Mouse (Mus musculus) kidney, postnatal 25 days (tissue): ENCODE data around the gene Hoxd4.
A peak's percentile ranks its signal among the peaks of the same experiment; 100 is the strongest.

Source experiments
- DNase-seq, 2 experiments: peaks; one replicate each; pipeline ENCODE4 v3.0.0; 2021; ENCODE audit warnings: mixed read lengths in 2 of 2

The Hoxd4 gene

DNA sequence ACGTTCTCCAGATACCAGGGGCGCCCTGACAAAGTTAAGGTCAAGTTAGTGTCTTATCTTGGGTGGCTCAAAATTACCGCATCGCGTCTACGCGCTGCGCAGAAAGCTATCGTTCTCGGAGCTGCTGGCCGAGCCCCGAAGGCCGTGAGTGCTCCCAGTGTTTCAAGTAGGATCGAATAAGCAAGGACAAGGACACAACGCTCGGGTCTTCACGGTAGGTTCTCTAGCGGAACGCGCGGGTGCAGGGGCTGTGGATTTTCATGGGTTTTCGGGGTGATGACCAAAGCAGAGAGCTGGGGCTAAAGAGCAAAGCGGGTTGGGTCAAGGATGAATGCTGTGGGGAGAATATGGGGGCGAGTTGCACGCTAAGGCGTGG, 32.1 kb upstream of the Hoxd4 start:
- DNase-seq, result no peak

DNA sequence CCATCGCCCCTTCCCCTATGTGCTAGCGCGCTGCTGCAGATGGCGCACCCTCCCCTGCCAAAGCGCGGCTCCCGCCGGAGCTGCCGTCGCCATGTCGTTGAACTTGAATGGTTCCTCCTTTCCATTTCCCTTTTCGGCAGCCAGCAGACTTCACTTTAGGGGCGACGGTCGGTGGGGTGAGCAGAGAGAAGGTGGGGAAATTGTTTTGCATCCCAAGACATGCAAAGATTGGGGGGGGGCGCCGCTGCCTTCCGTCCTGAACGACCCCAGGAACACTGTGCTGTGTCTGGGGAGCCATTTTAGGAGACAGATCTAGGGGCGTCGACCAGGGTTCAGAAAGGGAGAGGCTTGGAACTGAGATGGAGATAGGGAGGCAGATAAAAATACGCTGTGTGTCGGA, 31.7 kb upstream of the Hoxd4 start:
- no peak for DNase-seq

DNA sequence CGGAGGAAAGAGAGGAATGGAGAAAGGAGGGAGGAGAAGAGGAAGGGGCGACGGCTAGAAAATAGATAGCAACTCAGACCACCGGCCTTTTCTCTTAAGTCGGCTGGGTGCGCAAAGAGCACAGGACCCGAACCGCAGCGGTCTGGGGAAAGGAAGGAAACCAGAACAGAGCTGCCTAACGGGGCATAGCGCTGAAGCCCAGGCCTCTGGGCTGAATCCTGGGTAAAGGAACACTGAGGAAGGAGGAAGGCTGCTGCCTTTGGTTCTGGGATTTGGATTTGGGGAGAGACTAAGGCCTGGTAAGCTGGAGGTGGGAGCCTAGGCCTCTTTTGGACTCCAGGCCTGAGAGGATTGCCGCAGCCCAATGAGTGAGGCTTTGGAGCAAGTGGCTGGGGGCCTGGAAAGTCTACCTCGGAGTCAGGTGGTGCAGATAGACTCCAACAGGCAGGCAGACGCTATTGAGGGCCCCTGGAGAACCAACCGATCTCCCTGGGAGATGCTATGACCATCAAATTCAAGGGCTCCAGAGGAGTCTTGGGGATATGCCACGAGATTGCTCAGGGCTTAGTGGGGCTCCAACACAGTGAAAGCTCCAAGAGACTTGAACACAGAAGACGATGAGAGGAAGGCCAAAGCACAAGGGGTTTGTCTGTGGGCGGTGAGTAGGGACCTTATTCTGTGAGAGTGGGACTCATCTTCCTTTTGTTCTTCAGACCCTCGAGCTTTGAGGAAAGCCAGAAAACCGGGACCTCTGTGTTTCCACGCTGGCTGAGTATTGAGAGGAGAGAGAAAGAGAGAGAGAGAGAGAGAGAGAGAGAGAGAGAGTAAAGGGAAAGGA, 30.9 kb upstream of the Hoxd4 start:
- no peak for DNase-seq

DNA sequence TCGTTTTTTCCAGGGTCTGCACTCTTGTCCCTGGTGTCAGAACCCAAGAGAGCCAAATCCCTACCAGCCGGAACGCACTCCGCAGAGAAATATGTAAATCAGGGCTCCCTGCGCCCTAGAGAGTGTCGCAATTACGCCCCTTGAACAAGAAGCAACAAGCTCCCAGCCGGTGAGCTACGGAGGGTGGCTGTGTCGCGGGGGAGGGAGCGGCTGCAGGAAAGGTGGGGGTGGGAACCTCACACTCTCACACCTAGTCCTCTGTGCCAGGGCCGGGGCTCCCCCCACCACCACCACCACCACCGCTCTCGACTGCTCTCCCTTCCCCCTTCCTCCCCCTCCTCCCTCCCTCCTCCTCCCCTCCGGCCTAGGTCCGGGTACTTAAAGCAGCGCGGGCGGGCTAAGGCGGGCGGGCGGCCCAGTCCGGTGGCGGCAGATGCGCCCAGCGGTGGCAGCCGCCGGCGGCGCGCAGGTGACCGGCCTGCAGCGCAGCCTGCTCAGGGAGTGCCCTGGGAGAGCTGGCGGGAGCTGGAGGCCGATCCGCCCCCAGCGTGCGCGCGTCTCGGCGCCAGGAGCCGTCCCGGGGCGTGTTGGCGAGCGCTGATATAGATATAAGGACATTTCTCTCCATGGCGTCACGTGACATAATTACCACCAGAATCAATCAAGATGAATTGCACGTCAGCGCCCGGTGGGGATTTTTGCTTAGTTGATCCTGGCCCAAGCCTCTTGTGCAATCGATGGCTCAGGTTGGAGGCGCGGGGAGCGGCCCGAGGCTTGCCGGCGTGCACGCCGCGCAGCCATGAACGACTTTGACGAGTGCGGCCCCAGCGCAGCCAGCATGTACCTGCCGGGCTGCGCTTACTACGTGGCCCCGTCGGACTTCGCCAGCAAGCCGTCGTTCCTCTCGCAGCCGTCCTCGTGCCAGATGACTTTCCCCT, 29.9 kb upstream of the Hoxd4 start:
- DNase-seq, result peak in 1 of 2 experiments; percentile 36

GRCm38 (mm10) chr2:74682796-74683195, 28.9 kb upstream of the Hoxd4 start:
- no peak for DNase-seq

GRCm38 (mm10) chr2:74683471-74683951, 28.2 kb upstream of the Hoxd4 start:
- peak in 1 of 2 experiments; percentile 62 for DNase-seq

- DNase-seq, result no peak
These were observed 27.6 kb upstream of the Hoxd4 start for GRCm38 (mm10) chr2:74684106-74684505.

DNA sequence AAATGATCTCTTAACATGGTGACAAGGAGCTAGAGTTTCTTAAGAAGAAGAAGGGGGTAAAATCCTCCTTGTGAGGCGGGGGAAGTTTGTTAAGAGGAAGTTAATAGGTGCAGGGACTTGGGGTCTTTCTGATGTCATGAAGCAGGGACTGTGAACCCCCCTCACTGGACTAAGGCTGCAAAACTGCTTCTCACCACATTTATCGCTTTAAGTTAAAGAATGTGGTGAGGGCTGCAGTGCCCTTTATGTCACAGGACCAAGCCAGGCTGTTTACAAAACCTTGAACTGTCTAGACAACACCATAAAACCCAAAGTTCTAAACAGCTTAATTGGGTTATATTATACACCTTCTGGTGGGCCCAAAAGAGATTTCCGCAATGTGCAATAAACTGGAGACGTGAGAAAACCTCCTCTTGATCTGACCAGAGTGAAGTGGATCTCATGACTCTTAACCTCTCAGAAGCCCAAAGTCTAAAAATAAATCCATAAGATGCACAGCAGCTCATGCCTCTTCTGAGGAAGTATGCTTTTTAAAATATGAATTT, 26.6 kb upstream of the Hoxd4 start:
- no peak for DNase-seq

GRCm38 (mm10) chr2:74686301-74686987, 25.3 kb upstream of the Hoxd4 start:
- DNase-seq, result peak; percentile 86 to 93

GRCm38 (mm10) chr2:74686988-74687697, 24.6 kb upstream of the Hoxd4 start:
- peak in 1 of 2 experiments; percentile 47 for DNase-seq

DNA sequence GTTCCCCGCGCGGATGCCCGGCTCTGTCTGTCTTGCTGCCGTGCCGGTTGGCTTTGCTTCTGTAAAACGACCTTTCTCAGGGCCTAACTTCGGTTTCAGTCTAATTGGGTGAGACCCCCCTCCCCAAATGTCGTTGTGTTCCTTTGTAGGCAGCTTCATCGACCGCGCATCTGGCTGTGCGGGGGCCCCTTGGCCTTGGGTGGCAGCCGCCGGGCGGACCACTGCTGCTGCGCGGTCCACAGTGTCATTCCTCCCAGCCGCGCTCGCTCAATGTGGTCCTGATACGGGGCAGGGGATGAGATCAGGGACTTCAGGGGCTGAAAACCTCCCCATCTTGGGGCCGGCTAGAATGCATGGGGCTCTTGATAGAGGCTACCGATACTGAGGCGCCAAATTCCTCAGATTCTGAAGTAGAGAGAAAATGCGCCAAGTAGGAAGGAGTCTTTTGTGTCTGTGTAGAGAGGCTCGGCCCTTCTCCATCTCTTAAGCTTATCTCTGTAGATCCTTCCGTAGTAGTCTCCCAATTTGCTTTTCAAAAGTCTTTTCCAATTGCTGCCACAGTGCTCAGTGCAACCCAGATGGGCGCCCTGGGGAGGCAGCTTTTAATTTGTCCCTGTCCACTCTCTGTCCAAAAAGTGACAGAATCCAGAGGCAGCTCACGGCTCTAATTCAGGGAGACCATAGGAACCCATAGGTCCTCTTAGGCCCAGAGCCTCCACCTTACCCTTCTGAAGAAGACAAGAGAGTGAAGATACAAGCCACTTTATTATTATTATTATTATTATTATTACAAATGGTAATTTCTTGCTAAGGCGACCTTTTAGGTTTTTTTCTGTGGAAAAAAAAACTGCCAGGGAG, 23.8 kb upstream of the Hoxd4 start:
- peak in 1 of 2 experiments; percentile 48 for DNase-seq

- peak in 1 of 2 experiments; percentile 53 for DNase-seq
These were observed 22.7 kb upstream of the Hoxd4 start for GRCm38 (mm10) chr2:74688795-74689573.

DNA sequence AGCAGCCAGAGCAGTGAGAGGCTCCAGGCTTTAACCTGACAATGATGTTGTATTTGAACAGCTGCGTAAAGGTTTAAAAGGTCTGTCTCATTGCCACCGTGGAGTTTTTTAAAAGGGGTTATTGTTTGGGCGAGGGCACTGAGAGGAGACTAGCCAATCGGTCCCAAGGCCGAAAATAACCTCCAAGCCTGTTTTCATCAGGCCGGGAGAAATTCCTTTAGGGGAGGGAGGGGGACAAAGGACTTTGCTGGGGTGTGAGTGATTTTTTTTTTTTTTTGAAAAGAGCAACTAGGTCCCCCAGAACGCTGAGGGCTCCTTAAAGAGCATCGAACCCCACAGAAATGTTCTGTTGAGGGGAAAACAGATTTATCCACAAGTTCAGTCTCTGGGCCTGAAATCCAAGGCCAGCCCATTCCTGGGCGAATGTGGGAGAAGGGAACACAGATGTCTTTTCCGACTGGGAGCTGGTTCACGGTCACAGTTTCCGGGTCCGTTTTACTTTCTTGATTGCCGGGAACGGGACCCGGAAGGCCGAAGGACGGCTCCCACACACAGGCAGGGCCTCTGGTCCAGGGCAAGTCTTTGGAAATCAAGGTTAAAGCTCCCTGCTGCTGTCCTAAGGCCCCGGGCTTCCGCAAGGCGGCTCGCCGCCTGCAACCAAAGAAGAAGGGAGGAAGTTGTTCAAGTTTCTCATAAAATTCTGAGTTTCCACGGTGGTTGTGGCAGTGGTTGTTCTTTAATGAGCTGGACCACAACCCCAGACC, 22.0 kb upstream of the Hoxd4 start:
- peak in 1 of 2 experiments; percentile 63 for DNase-seq

- DNase-seq, result no peak
These were observed 21.4 kb upstream of the Hoxd4 start for GRCm38 (mm10) chr2:74690338-74690716.

GRCm38 (mm10) chr2:74691022-74691951, 20.4 kb upstream of the Hoxd4 start, which contains the start of gene Hoxd10:
Gene Hoxd10, plus strand, starts transcription at chr2:74691924.
- peak; percentile 88 to 96 for DNase-seq

GRCm38 (mm10) chr2:74691995-74692807, 19.5 kb upstream of the Hoxd4 start:
- peak in 1 of 2 experiments; percentile 54 for DNase-seq

DNA sequence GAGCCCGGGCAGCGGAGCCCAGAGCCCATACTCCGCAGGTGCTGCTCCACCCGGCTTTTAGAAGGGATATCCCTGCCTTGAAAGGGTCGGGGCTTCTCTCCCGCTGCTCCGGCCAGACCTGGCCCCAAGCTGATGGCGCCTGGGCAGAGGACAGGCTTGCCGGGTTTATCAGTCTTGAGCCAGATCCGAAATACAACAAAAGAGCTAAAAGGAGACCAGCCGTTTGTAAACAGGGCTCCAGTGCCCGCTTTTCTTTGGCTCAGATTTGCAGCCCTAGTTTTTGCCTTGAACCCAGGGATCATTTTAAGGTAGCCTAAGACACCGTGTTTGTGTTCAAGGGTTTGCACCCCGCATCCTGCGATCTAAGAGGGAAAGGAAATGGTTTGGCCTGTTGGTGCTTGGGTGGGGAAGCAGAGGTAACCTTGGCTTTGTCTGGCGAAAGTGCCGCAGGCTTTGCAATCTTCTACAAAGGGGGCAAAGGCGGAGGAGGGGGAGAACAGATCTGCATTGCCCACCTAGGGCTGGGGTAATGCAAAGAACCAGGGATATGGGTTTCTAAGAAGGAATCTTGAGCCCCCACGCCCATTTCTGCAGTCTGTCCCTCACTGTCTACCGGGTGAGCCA, 18.8 kb upstream of the Hoxd4 start:
- no peak for DNase-seq
